Mouse (Mus musculus): ENCODE results near the gene Hoxa5. TPM values are rescaled to one million over a fixed set of nuclear protein-coding genes. Genes with fewer than 3 reads are reported as not detected.

The Hoxa5 gene
- polyA plus RNA-seq, 1 experiment from 2014 or later: not detected

- Histone ChIP-seq H3K36me3 (ENCODE audit: poor library complexity, severe bottlenecking) (no peaks in the 10 kb centered on the region), H3K9me3 (replicated peaks) (no peaks in the 10 kb centered on the region), H3K4me2 (peak overlapping the region; percentile 61), H3K9ac (no peak overlapping the region), H3K27ac (no peak overlapping the region), H3K4me1 (peaks cover 11% of the 10 kb centered on the region), H3K4me3 (peak overlapping the region; percentile 36), H3K27me3 (peaks cover 100% of the 10 kb centered on the region)
- ATAC-seq: peak; percentile 65
- 1% methylated on average over 43 of the region's 55 CpGs for WGBS
Observed at GRCm38 (mm10) chr6:52191860-52192550, 12.4 kb downstream of the Hoxa5 start.

- Histone ChIP-seq H3K36me3 (ENCODE audit: poor library complexity, severe bottlenecking) (no peaks in the 10 kb centered on the region), H3K27me3 (peaks cover 100% of the 10 kb centered on the region), H3K27ac (no peak within 1 kb of the TSS), H3K9ac (no peak within 1 kb of the TSS), H3K4me3 (peak within 1 kb of the TSS; percentile 36), H3K4me1 (peaks cover 11% of the 10 kb centered on the region), H3K4me2 (peak within 1 kb of the TSS; percentile 61), H3K9me3 (replicated peaks) (no peaks in the 10 kb centered on the region)
- WGBS: 1% methylated on average over 91 of the region's 102 CpGs
- ATAC-seq: 0 out of 2 replicates have a peak, but pooled peaks have one; percentile 6
Observed at GRCm38 (mm10) chr6:52190906-52191810, 13.2 kb downstream of the Hoxa5 start, which contains the start of gene Hoxa4. Gene Hoxa4, minus strand, starts transcription at chr6:52191753.

- H3K27ac ChIP-seq: no peak overlapping the region
- WGBS: under 1% methylated on average over 23 of the region's 23 CpGs
- H3K9ac ChIP-seq: no peak overlapping the region
- H3K4me2 ChIP-seq: no peak overlapping the region
- no peaks in the 10 kb centered on the region for H3K36me3 ChIP-seq (ENCODE audit: poor library complexity, severe bottlenecking)
- peaks cover 11% of the 10 kb centered on the region for H3K4me1 ChIP-seq
- H3K4me3 ChIP-seq: no peak overlapping the region
- no peaks in the 10 kb centered on the region for H3K9me3 ChIP-seq (replicated peaks)
- no peak for ATAC-seq
- peaks cover 100% of the 10 kb centered on the region for H3K27me3 ChIP-seq
Observed at GRCm38 (mm10) chr6:52190410-52190809, 14.0 kb downstream of the Hoxa5 start.

- H3K36me3 ChIP-seq (ENCODE audit: poor library complexity, severe bottlenecking): no peaks in the 10 kb centered on the region
- H3K27me3 ChIP-seq: peaks cover 100% of the 10 kb centered on the region
- ATAC-seq: no peak
- no peak overlapping the region for H3K9ac ChIP-seq
- no peaks in the 10 kb centered on the region for H3K9me3 ChIP-seq (replicated peaks)
- H3K27ac ChIP-seq: no peak overlapping the region
- peaks cover 11% of the 10 kb centered on the region for H3K4me1 ChIP-seq
- no peak overlapping the region for H3K4me2 ChIP-seq
- WGBS: 2% methylated on average over 8 of the region's 8 CpGs
- H3K4me3 ChIP-seq: no peak overlapping the region
Observed at GRCm38 (mm10) chr6:52189909-52190308, 14.5 kb downstream of the Hoxa5 start.

GRCm38 (mm10) chr6:52189172-52189591 is 15.2 kb downstream of the Hoxa5 start:
- WGBS: 6% methylated on average over 5 of the region's 5 CpGs
- Histone ChIP-seq H3K9ac (no peak overlapping the region), H3K36me3 (ENCODE audit: poor library complexity, severe bottlenecking) (no peaks in the 10 kb centered on the region), H3K4me2 (no peak overlapping the region), H3K4me3 (no peak overlapping the region), H3K4me1 (peaks cover 11% of the 10 kb centered on the region), H3K27me3 (peaks cover 100% of the 10 kb centered on the region), H3K9me3 (replicated peaks) (no peaks in the 10 kb centered on the region), H3K27ac (no peak overlapping the region)
- no peak for ATAC-seq

GRCm38 (mm10) chr6:52186500-52186899 is 17.9 kb downstream of the Hoxa5 start:
- Histone ChIP-seq H3K27me3 (peaks cover 100% of the 10 kb centered on the region), H3K4me3 (no peak overlapping the region), H3K4me1 (peaks cover 6% of the 10 kb centered on the region), H3K9ac (no peak overlapping the region), H3K27ac (no peak overlapping the region), H3K36me3 (ENCODE audit: poor library complexity, severe bottlenecking) (no peaks in the 10 kb centered on the region), H3K4me2 (no peak overlapping the region), H3K9me3 (replicated peaks) (no peaks in the 10 kb centered on the region)
- WGBS: 5% methylated on average over 1 of the region's 1 CpGs
- ATAC-seq: no peak

- Histone ChIP-seq H3K36me3 (ENCODE audit: poor library complexity, severe bottlenecking) (no peaks in the 10 kb centered on the region), H3K27me3 (peaks cover 100% of the 10 kb centered on the region), H3K9ac (no peak overlapping the region), H3K27ac (no peak overlapping the region), H3K4me1 (no peaks in the 10 kb centered on the region), H3K4me3 (no peak overlapping the region), H3K4me2 (no peak overlapping the region), H3K9me3 (replicated peaks) (no peaks in the 10 kb centered on the region)
- ATAC-seq: no peak
- WGBS: 6% methylated on average over 3 of the region's 3 CpGs
Observed at GRCm38 (mm10) chr6:52185834-52186233, 18.6 kb downstream of the Hoxa5 start.

GRCm38 (mm10) chr6:52185222-52185621 is 19.2 kb downstream of the Hoxa5 start:
- no peak overlapping the region for H3K4me3 ChIP-seq
- H3K4me1 ChIP-seq: no peaks in the 10 kb centered on the region
- H3K4me2 ChIP-seq: no peak overlapping the region
- H3K9ac ChIP-seq: no peak overlapping the region
- under 1% methylated on average over 19 of the region's 19 CpGs for WGBS
- no peak for ATAC-seq
- H3K27ac ChIP-seq: no peak overlapping the region
- H3K27me3 ChIP-seq: peaks cover 100% of the 10 kb centered on the region
- no peaks in the 10 kb centered on the region for H3K9me3 ChIP-seq (replicated peaks)
- H3K36me3 ChIP-seq (ENCODE audit: poor library complexity, severe bottlenecking): no peaks in the 10 kb centered on the region

GRCm38 (mm10) chr6:52184668-52185067 is 19.7 kb downstream of the Hoxa5 start:
- Histone ChIP-seq H3K4me2 (no peak overlapping the region), H3K9me3 (replicated peaks) (no peaks in the 10 kb centered on the region), H3K9ac (no peak overlapping the region), H3K27me3 (peaks cover 100% of the 10 kb centered on the region), H3K4me3 (no peak overlapping the region), H3K36me3 (ENCODE audit: poor library complexity, severe bottlenecking) (no peaks in the 10 kb centered on the region), H3K27ac (no peak overlapping the region), H3K4me1 (no peaks in the 10 kb centered on the region)
- WGBS: 3% methylated on average over 6 of the region's 6 CpGs
- no peak for ATAC-seq

GRCm38 (mm10) chr6:52183311-52184080 is 20.9 kb downstream of the Hoxa5 start:
- Histone ChIP-seq H3K36me3 (ENCODE audit: poor library complexity, severe bottlenecking) (no peaks in the 10 kb centered on the region), H3K4me3 (no peak overlapping the region), H3K9ac (no peak overlapping the region), H3K27ac (no peak overlapping the region), H3K27me3 (peaks cover 100% of the 10 kb centered on the region), H3K9me3 (replicated peaks) (no peaks in the 10 kb centered on the region), H3K4me1 (no peaks in the 10 kb centered on the region), H3K4me2 (no peak overlapping the region)
- ATAC-seq: no peak
- WGBS: 7% methylated on average over 10 of the region's 10 CpGs

- no peak for ATAC-seq
- 6% methylated on average over 1 of the region's 1 CpGs for WGBS
- H3K9me3 ChIP-seq (replicated peaks): no peaks in the 10 kb centered on the region
- H3K36me3 ChIP-seq (ENCODE audit: poor library complexity, severe bottlenecking): no peaks in the 10 kb centered on the region
- no peaks in the 10 kb centered on the region for H3K4me1 ChIP-seq
- peaks cover 100% of the 10 kb centered on the region for H3K27me3 ChIP-seq
- no peak overlapping the region for H3K27ac ChIP-seq
- no peak overlapping the region for H3K4me2 ChIP-seq
- H3K9ac ChIP-seq: no peak overlapping the region
- no peak overlapping the region for H3K4me3 ChIP-seq
Observed at GRCm38 (mm10) chr6:52182793-52183192, 21.6 kb downstream of the Hoxa5 start.

GRCm38 (mm10) chr6:52182030-52182429 is 22.4 kb downstream of the Hoxa5 start:
- 17% methylated on average over 2 of the region's 2 CpGs for WGBS

More at GRCm38 (mm10) chr6:52182030-52182429, 22.4 kb downstream of the Hoxa5 start:
- H3K4me3 ChIP-seq: no peak overlapping the region
- no peak overlapping the region for H3K9ac ChIP-seq
- H3K27ac ChIP-seq: no peak overlapping the region
- no peaks in the 10 kb centered on the region for H3K4me1 ChIP-seq
- peaks cover 100% of the 10 kb centered on the region for H3K27me3 ChIP-seq
- no peak overlapping the region for H3K4me2 ChIP-seq
- H3K36me3 ChIP-seq (ENCODE audit: poor library complexity, severe bottlenecking): no peaks in the 10 kb centered on the region
- H3K9me3 ChIP-seq (replicated peaks): no peaks in the 10 kb centered on the region
- ATAC-seq: no peak
